Mouse (Mus musculus): ENCODE measurements around the gene Chst13.
A peak's percentile ranks its signal among the peaks of the same experiment; 100 is the strongest.

The Chst13 gene

GRCm38 (mm10) chr6:90319475-90320191 is 5.4 kb downstream of the Chst13 start:
- peak; percentile 32 to 59 for DNase-seq (ENCODE audit: low spot score in 2 of 2)

- DNase-seq (ENCODE audit: low spot score in 2 of 2): no peak
Observed at GRCm38 (mm10) chr6:90319019-90319418, 6.0 kb downstream of the Chst13 start.

- no peak for DNase-seq (ENCODE audit: low spot score in 2 of 2)
Observed at GRCm38 (mm10) chr6:90317510-90318258, 7.3 kb downstream of the Chst13 start.

- no peak for DNase-seq (ENCODE audit: low spot score in 2 of 2)
Observed at GRCm38 (mm10) chr6:90315961-90316360, 9.0 kb downstream of the Chst13 start.

- DNase-seq (ENCODE audit: low spot score in 2 of 2): no peak
Observed at GRCm38 (mm10) chr6:90308839-90309778, 15.9 kb downstream of the Chst13 start.

GRCm38 (mm10) chr6:90306315-90306975 is 18.5 kb downstream of the Chst13 start:
- DNase-seq (ENCODE audit: low spot score in 2 of 2): no peak

GRCm38 (mm10) chr6:90300919-90301318 is 24.1 kb downstream of the Chst13 start, which contains the start of gene BC048671:
BC048671 (plus strand) TSS chr6:90301219.
- no peak for DNase-seq (ENCODE audit: low spot score in 2 of 2)

GRCm38 (mm10) chr6:90288265-90288664 is 36.7 kb downstream of the Chst13 start:
- DNase-seq (ENCODE audit: low spot score in 2 of 2): no peak

All from heart, adult 9 months (tissue).